Mouse (Mus musculus) common myeloid progenitor, adult 5-6 weeks (primary cell): Measurements from ENCODE around the gene Ppil6. TPM values are rescaled to one million over a fixed set of nuclear protein-coding genes. Genes with fewer than 3 reads are reported as not detected.

ENCODE experiments used
- ATAC-seq: replicated peaks from 2 replicates; pipeline ENCODE4 v1.8.0; 2016; ENCODE audit warnings: low read depth, mild to moderate bottlenecking, moderate TSS enrichment, inconsistent platforms; ENCODE audit not compliant: poor library complexity, severe bottlenecking
- total RNA-seq: library from RNA; stranded (forward); fragments of 200-1000, 187-1606 nt; gene quantifications from 2 replicates; pipeline ENCODE4 v1.2.3, GENCODE M21; 2017

The Ppil6 gene
- total RNA-seq, 1 experiment from 2014 or later, result 1.0 TPM

DNA sequence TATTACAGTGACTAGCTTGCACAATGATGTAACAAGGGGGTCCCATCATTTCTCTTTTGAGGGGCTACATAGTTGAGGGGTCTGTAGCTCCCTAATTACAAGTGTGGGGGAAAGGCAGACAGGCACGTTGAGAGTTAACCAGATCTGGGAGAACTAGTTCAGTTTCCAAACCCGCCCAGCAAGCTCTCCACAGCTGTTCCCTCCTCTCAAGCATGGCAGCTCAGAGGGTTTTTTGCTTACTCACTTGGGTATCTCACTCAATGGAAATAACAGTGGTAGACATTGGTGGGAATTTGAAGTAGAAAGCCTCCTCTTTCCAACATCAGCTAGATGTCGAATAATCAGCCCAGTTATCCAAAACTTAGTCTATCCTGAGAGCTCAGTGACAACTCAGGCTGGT, 64.8 kb downstream of the Ppil6 start:
- ATAC-seq, result no peak

DNA sequence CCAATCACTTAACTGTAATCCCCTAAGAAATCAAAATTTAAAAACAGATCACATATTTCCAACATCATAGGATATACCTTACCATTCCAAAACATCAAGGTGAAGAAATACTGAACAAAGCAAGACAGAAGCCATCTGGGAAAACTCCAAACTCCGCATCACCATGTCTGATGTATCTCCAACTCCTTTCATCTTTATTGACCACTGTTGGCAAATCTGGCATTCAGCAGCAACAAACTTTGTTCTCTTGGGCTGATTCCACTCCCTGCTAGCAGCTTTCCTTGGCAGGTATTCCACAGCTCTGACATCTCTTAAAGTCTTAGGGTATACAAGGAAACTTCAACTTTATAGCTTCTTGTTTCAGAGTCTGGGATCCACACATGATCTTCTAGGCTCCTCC, 68.2 kb downstream of the Ppil6 start:
- ATAC-seq, result no peak

DNA sequence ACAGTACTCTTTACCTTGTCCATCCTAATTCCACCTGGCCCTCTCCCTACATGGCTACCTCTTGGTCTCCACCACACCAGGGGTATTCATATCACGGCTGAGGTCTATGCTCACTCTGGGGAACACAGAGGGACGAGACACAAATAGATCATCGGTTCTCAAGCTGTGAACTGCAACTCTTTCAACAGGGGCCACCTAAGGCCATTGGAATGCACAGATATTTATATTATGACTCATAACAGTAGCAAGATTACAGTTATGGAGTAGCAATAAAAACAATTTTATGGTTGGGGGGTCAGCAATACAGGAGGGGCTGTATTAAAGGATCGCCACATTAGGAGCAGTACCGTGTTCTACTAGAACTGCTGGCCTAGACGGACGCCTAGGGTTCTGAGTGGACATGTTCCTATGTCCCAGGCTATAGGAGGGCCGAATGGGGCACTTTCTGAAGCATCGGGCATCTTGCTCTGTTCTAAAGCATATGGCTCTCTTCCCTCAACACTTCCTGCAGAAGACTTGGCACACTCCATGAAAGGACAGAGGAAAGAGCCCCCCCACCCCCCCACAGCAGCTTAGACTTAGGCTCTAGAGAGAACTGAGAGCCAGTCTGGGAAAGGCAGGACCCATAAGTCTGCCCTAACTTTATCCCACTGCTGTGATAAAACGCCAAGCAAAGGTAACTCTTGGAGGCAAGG, 71.6 kb downstream of the Ppil6 start:
- no peak for ATAC-seq

Other genes starting within 250 kb of the Ppil6 start
- gene Fig4, start 187.2 kb upstream of the Ppil6 start, total RNA-seq, result 25.7 and 32.0 TPM in 2 replicates
- not detected in 2 replicates for gene Ak9, start 186.5 kb upstream of the Ppil6 start, total RNA-seq
- 18.0 and 21.2 TPM in 2 replicates for gene Zbtb24, start 40.1 kb upstream of the Ppil6 start, total RNA-seq
- gene Mical1, start 14.1 kb upstream of the Ppil6 start, total RNA-seq, result 25.5 and 31.6 TPM in 2 replicates
- gene Smpd2, start 70 bp upstream of the Ppil6 start, total RNA-seq, result 12.9 and 15.4 TPM in 2 replicates
- gene Cd164, start 29.0 kb downstream of the Ppil6 start, total RNA-seq, result 128 and 169 TPM in 2 replicates
- not detected in 2 replicates for gene Ccdc162, start 226.2 kb downstream of the Ppil6 start, total RNA-seq